Mouse (Mus musculus) MEL (cell line): ENCODE measurements around the gene Ccdc175. TPM values are rescaled to one million over a fixed set of nuclear protein-coding genes. Genes with fewer than 3 reads are reported as not detected.

Source experiments
- DNase-seq: peaks from one replicate; pipeline ENCODE4 v3.0.0; 2011; ENCODE audit warnings: low read depth, low spot score
- H3K27ac ChIP-seq: 2 replicates; pipeline ENCODE4 v1.5.1; 2012; ENCODE audit warnings: low read depth, mild to moderate bottlenecking, control low read depth, low read length, moderate library complexity; ENCODE audit not compliant: control insufficient read depth
- H3K27me3 ChIP-seq, 2 experiments: fragments of 150-350 bp in 1 of 2; sonication (generic) in 1 of 2; 2 replicates each; pipeline ENCODE4 v1.6.1; 2012; ENCODE audit warnings: low read length in 2 of 2, mild to moderate bottlenecking in 2 of 2, improper control_type of control experiment in 1 of 2, moderate library complexity in 1 of 2; ENCODE audit not compliant: insufficient read depth in 2 of 2, control insufficient read depth in 1 of 2
- H3K36me3 ChIP-seq, 2 experiments: 2 replicates each; pipeline ENCODE4 v1.6.1; 2012 to 2014; ENCODE audit warnings: low read length in 2 of 2, improper control_type of control experiment in 1 of 2, inconsistent platforms in 1 of 2, mild to moderate bottlenecking in 1 of 2; ENCODE audit not compliant: insufficient read depth in 2 of 2, control insufficient read depth in 1 of 2
- H3K4me1 ChIP-seq, 2 experiments: fragments of 150-350 bp in 1 of 2; sonication (generic) in 1 of 2; 2 replicates each; pipeline ENCODE4 v1.6.1; 2012; ENCODE audit warnings: low read length in 2 of 2, improper control_type of control experiment in 1 of 2, mild to moderate bottlenecking in 1 of 2; ENCODE audit not compliant: insufficient read depth in 2 of 2, control insufficient read depth in 1 of 2
- H3K4me3 ChIP-seq, 2 experiments: fragments of 150-350 bp in 1 of 2; sonication (generic) in 1 of 2; 2 replicates each; pipeline ENCODE4 v1.5.1; 2012; ENCODE audit warnings: low read depth in 2 of 2, low read length in 2 of 2, mild to moderate bottlenecking in 2 of 2, moderate library complexity in 2 of 2, control low read depth in 1 of 2, improper control_type of control experiment in 1 of 2; ENCODE audit not compliant: control insufficient read depth in 1 of 2, insufficient read depth in 1 of 2
- H3K79me2 ChIP-seq: 2 replicates; pipeline ENCODE4 v1.6.1; 2012; ENCODE audit warnings: mild to moderate bottlenecking, low read length, moderate library complexity; ENCODE audit not compliant: control insufficient read depth, poor library complexity, insufficient read depth
- H3K9ac ChIP-seq: 2 replicates; pipeline ENCODE4 v1.6.1; 2012; ENCODE audit warnings: low read depth, mild to moderate bottlenecking, control low read depth, low read length, moderate library complexity; ENCODE audit not compliant: control insufficient read depth, poor library complexity, severe bottlenecking
- H3K9me3 ChIP-seq: fragments of 150-350 bp; sonication (generic); replicated peaks from 2 replicates; pipeline ENCODE4 v1.6.1; 2012; ENCODE audit warnings: mild to moderate bottlenecking, low read length, improper control_type of control experiment, moderate library complexity; ENCODE audit not compliant: insufficient read depth
- BHLHE40 ChIP-seq: IDR thresholded peaks from 2 replicates; pipeline ENCODE4 v1.6.1; 2012; ENCODE audit warnings: low read depth, mild to moderate bottlenecking, inconsistent platforms, low read length, improper control_type of control experiment, borderline replicate concordance
- CTCF ChIP-seq, 3 experiments: IDR thresholded peaks in 2 of 3; conservative IDR thresholded peaks in 1 of 3; 2 replicates each; pipeline ENCODE4 v1.5.1; 2011 to 2012; ENCODE audit warnings: low read length in 3 of 3, low read depth in 2 of 3, mild to moderate bottlenecking in 2 of 3, improper control_type of control experiment in 1 of 3, inconsistent platforms in 1 of 3, mixed read lengths in 1 of 3, moderate library complexity in 1 of 3; ENCODE audit not compliant: control insufficient read depth in 1 of 3, insufficient read depth in 1 of 3, poor library complexity in 1 of 3, severe bottlenecking in 1 of 3
- E2F4 ChIP-seq: IDR thresholded peaks from 2 replicates; pipeline ENCODE4 v1.6.1; 2011; ENCODE audit warnings: low read depth, low read length, improper control_type of control experiment, borderline replicate concordance
- ETS1 ChIP-seq: IDR thresholded peaks from 2 replicates; pipeline ENCODE4 v1.6.1; 2012; ENCODE audit warnings: low read depth, mild to moderate bottlenecking, inconsistent platforms, low read length, improper control_type of control experiment, moderate library complexity
- GATA1 ChIP-seq: IDR thresholded peaks from 2 replicates; pipeline ENCODE4 v1.6.1; 2011; ENCODE audit warnings: low read depth, low read length, improper control_type of control experiment
- JUND ChIP-seq: IDR thresholded peaks from 2 replicates; pipeline ENCODE4 v1.6.1; 2011; ENCODE audit warnings: low read depth, mild to moderate bottlenecking, improper control_type of control experiment, low read length
- KAT2A ChIP-seq: conservative IDR thresholded peaks from 2 replicates; pipeline ENCODE4 v1.6.1; 2012; ENCODE audit warnings: low read depth, low read length, improper control_type of control experiment, inconsistent platforms
- MAFK ChIP-seq: IDR thresholded peaks from 2 replicates; pipeline ENCODE4 v1.6.1; 2011; ENCODE audit warnings: low read depth, mild to moderate bottlenecking, low read length, improper control_type of control experiment, borderline replicate concordance
- MEF2A ChIP-seq: IDR thresholded peaks from 2 replicates; pipeline ENCODE4 v1.6.1; 2014; ENCODE audit warnings: low read depth, mild to moderate bottlenecking, inconsistent platforms, low read length, improper control_type of control experiment; ENCODE audit not compliant: poor library complexity, insufficient replicate concordance, severe bottlenecking; ENCODE audit errors: extremely low read depth
- MXI1 ChIP-seq: IDR thresholded peaks from 2 replicates; pipeline ENCODE4 v1.6.1; 2011; ENCODE audit warnings: mild to moderate bottlenecking, low read depth, low read length, improper control_type of control experiment
- MYC ChIP-seq: IDR thresholded peaks from 2 replicates; pipeline ENCODE4 v1.6.1; 2011; ENCODE audit warnings: low read depth, mild to moderate bottlenecking, low read length, improper control_type of control experiment, moderate library complexity
- POLR2A ChIP-seq, 2 experiments: IDR thresholded peaks; 2 replicates each; pipeline ENCODE4 v1.6.1; 2011 to 2012; ENCODE audit warnings: low read length in 2 of 2, mild to moderate bottlenecking in 2 of 2, control low read depth in 1 of 2, improper control_type of control experiment in 1 of 2, low read depth in 1 of 2, moderate library complexity in 1 of 2; ENCODE audit not compliant: control insufficient read depth in 1 of 2, insufficient read depth in 1 of 2, poor library complexity in 1 of 2
- RAD21 ChIP-seq: IDR thresholded peaks from 2 replicates; pipeline ENCODE4 v1.6.1; 2011; ENCODE audit warnings: mild to moderate bottlenecking, low read depth, low read length, improper control_type of control experiment
- SIN3A ChIP-seq: IDR thresholded peaks from 2 replicates; pipeline ENCODE4 v1.6.1; 2012; ENCODE audit warnings: low read length, improper control_type of control experiment, inconsistent platforms
- SMC3 ChIP-seq: IDR thresholded peaks from 2 replicates; pipeline ENCODE4 v1.6.1; 2011; ENCODE audit warnings: low read depth, low read length, improper control_type of control experiment
- TAL1 ChIP-seq: IDR thresholded peaks from 2 replicates; pipeline ENCODE4 v1.6.1; 2012; ENCODE audit warnings: mild to moderate bottlenecking, inconsistent platforms, low read length, moderate library complexity, mixed read lengths
- TCF12 ChIP-seq: IDR thresholded peaks from 2 replicates; pipeline ENCODE4 v1.6.1; 2014; ENCODE audit warnings: low read depth, mild to moderate bottlenecking, inconsistent platforms, low read length, improper control_type of control experiment, moderate library complexity
- UBTF ChIP-seq: IDR thresholded peaks from 2 replicates; pipeline ENCODE4 v1.6.1; 2012; ENCODE audit warnings: low read depth, mild to moderate bottlenecking, inconsistent platforms, low read length, improper control_type of control experiment, moderate library complexity, borderline replicate concordance; ENCODE audit not compliant: insufficient read depth
- USF1 ChIP-seq: IDR thresholded peaks from 2 replicates; pipeline ENCODE4 v1.6.1; 2014; ENCODE audit warnings: low read depth, mild to moderate bottlenecking, inconsistent platforms, low read length, improper control_type of control experiment, moderate library complexity
- ZC3H11A ChIP-seq: IDR thresholded peaks from 2 replicates; pipeline ENCODE4 v1.6.1; 2012; ENCODE audit warnings: low read depth, mild to moderate bottlenecking, inconsistent platforms, low read length, improper control_type of control experiment
- ZMIZ1 ChIP-seq: IDR thresholded peaks from 2 replicates; pipeline ENCODE4 v1.6.1; 2012; ENCODE audit warnings: low read depth, mild to moderate bottlenecking, inconsistent platforms, low read length, improper control_type of control experiment, moderate library complexity
- ZNF384 ChIP-seq: IDR thresholded peaks from 2 replicates; pipeline ENCODE4 v1.6.1; 2012; ENCODE audit warnings: low read depth, mild to moderate bottlenecking, inconsistent platforms, low read length, improper control_type of control experiment
- polyA plus RNA-seq, 2 experiments: library from polyadenylated mRNA; stranded (reverse) in 1 of 2; unstranded in 1 of 2; fragments of >175 nt in 1 of 2; fragments of >200 nt in 1 of 2; gene quantifications; 2 replicates each; pipeline versions ENCODE4 v1.2.1 to v1.2.4; 2012; ENCODE audit warnings: low replicate concordance in 2 of 2, low read depth in 1 of 2; ENCODE audit not compliant: insufficient read length in 2 of 2, insufficient read depth in 1 of 2, missing spikeins in 1 of 2
- total RNA-seq: library from RNA; depleted of rRNA; stranded (reverse); fragments of 300-350 nt; gene quantifications from 2 replicates; pipeline ENCODE4 v1.2.3, GENCODE M21; 2012; rRNA removed

The Ccdc175 gene
- total and polyA plus RNA-seq, 3 experiments = not detected

- H3K36me3 ChIP-seq = no peaks in the 10 kb centered on the region
- no peak overlapping the region for H3K9ac ChIP-seq
- TF ChIP-seq RAD21 (peak; percentile 55), USF1 (no peak), ETS1 (no peak), MXI1 (no peak), UBTF (no peak), ZNF384 (0 out of 2 replicates have a peak, but pooled peaks have one; percentile 13), TCF12 (no peak), GATA1 (no peak), E2F4 (no peak), KAT2A (no peak), MAFK (no peak), SIN3A (no peak), ZC3H11A (no peak), CTCF (IDR thresholded peaks at IDR 0.05 in 2 of 3, conservative IDR thresholded peaks at IDR 0.05 in 1 of 3; ENCODE audit: control insufficient read depth in 1 of 3, insufficient read depth in 1 of 3, low read depth in 2 of 3, low read length in 3 of 3, poor library complexity in 1 of 3, severe bottlenecking in 1 of 3) (peak; percentile 40 to 61 (median 46)), MYC (no peak), BHLHE40 (no peak), SMC3 (peak; percentile 50), TAL1 (no peak), ZMIZ1 (no peak)
- H3K27me3 ChIP-seq = peaks cover 0 to 5% of the 10 kb centered on the region in 2 experiments; a peak in 2 of 4 replicates
- no peaks in the 10 kb centered on the region for H3K9me3 ChIP-seq
- no peaks in the 10 kb centered on the region for H3K4me1 ChIP-seq
- H3K4me3 ChIP-seq = no peak overlapping the region
- no peak overlapping the region for H3K27ac ChIP-seq
- no peaks in the 10 kb centered on the region for H3K79me2 ChIP-seq
- DNase-seq = peak; percentile 49
Measured at GRCm38 (mm10) chr12:72053303-72053702, 131.5 kb downstream of the Ccdc175 start.

GRCm38 (mm10) chr12:72052571-72052970, 132.3 kb downstream of the Ccdc175 start:
- H3K4me3 ChIP-seq = no peak overlapping the region
- H3K9me3 ChIP-seq = no peaks in the 10 kb centered on the region
- no peak overlapping the region for H3K9ac ChIP-seq
- H3K79me2 ChIP-seq = no peaks in the 10 kb centered on the region
- peaks cover 0 to 3% of the 10 kb centered on the region in 2 experiments; a peak in 2 of 4 replicates for H3K27me3 ChIP-seq
- no peak for DNase-seq
- H3K27ac ChIP-seq = no peak overlapping the region
- no peaks in the 10 kb centered on the region for H3K36me3 ChIP-seq
- H3K4me1 ChIP-seq = no peaks in the 10 kb centered on the region
- TF ChIP-seq MEF2A (no peak), JUND (no peak), POLR2A (IDR thresholded peaks at IDR 0.05; ENCODE audit: control insufficient read depth in 1 of 2, insufficient read depth in 1 of 2, low read depth in 1 of 2, low read length in 2 of 2, poor library complexity in 1 of 2) (no peak)

Other genes with a start within 250 kb of the Ccdc175 start
- gene Gpr135, start 113.9 kb downstream of the Ccdc175 start, total RNA-seq = 0.10 and 0.19 TPM in 2 replicates
- gene Gpr135, start 113.9 kb downstream of the Ccdc175 start, polyA plus RNA-seq = under 1 TPM in 1 of 2 experiments, not detected in 1; 0.92 TPM
- gene L3hypdh, start 99.6 kb downstream of the Ccdc175 start, total RNA-seq = 2.5 and 5.2 TPM in 2 replicates
- gene L3hypdh, start 99.6 kb downstream of the Ccdc175 start, polyA plus RNA-seq = 1 to 10 TPM in 1 of 2 experiments, not detected in 1; 9.3 TPM
- 14.6 and 14.9 TPM in 2 replicates for gene Jkamp, start 99.4 kb downstream of the Ccdc175 start, total RNA-seq
- 10 to 100 TPM in 1 of 2 experiments, not detected in 1; 25.0 TPM for gene Jkamp, start 99.4 kb downstream of the Ccdc175 start, polyA plus RNA-seq
- gene Rtn1, start 224.0 kb upstream of the Ccdc175 start, total RNA-seq = not detected in 2 replicates
- gene Rtn1, start 224.0 kb upstream of the Ccdc175 start, polyA plus RNA-seq = not detected